Mouse (Mus musculus): ENCODE results near the gene Cenpp.

The Cenpp gene

DNA sequence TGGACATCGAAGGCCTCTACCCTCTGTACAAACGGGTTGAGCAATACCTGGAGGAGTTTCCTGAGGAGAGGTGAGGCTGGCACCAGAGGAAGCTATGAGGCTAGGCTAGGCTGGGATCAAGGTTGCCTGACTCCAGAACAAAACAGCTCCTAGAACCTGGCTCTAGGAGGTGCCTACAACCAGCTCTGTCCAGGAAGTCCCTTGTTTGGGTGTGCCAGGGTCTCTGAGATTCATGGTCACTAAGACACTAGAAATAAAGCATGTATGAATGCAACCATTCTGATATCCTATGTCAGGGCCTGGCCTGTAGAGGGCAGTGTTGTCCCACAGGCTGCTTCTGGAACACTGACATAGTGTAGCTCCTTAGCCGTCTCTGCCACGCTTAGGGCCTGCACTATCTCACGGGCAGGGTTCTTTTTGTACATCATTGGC lies 203.3 kb downstream of the Cenpp start:
- DNase-seq = peak; percentile 90

DNA sequence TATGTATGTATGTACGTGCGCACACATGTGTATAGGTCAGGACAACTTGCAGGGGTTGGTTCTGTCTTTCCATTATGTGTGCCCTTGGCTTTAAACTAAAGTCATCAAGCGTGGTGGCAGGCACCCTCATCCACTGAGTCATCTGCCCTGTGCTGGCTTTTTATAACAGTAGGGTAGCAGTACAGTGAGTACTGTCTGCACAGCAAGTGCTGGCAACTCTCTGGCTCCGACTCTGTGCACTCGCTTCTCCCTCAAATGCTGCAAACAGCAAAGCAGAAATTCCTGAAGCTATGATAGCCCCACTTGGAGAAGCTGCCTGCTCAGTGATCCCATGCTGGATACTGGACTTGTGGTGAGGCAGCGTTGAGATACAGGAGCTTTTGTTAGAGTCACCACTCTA lies 208.1 kb downstream of the Cenpp start:
- no peak for DNase-seq

DNA sequence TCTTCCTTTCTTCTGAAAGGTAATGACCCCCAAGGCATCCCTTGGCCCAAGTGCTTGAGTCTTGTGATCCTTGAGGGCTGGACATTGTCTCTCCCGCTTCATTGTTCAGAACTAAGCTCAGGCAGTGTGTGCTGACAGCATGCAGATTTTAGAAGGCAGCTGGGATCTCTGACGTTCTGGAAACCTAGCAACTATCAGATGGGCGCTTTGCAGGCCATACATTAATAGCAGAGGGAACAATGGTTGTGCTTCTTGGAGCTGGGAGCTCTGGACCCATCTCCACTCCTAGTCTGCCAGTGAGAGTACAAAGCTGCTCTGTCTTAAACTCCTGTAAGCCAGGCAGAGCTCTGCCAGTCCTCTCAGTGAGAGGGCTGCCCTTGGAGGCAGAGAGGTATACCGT lies 216.4 kb downstream of the Cenpp start:
- no peak for DNase-seq

DNA sequence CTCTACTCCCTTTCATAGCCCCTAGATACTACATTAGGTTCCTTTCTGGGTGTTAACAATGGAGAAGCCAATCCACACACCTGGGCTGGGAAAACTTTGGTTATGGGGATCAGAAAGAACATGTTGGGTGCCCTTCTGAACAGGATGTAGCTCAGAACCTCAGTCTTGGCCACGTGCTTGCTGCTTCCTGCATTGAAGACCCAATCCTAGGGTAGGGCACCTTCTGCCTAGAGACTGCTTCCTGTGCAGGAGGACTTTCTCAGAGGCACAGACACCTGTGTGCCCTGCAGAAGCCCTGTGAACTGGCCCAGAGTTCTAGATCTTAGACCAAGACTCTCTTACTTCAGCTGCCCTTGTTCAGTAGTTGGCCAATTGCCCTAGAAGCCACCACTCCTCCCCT lies 216.8 kb downstream of the Cenpp start:
- no peak for DNase-seq

DNA sequence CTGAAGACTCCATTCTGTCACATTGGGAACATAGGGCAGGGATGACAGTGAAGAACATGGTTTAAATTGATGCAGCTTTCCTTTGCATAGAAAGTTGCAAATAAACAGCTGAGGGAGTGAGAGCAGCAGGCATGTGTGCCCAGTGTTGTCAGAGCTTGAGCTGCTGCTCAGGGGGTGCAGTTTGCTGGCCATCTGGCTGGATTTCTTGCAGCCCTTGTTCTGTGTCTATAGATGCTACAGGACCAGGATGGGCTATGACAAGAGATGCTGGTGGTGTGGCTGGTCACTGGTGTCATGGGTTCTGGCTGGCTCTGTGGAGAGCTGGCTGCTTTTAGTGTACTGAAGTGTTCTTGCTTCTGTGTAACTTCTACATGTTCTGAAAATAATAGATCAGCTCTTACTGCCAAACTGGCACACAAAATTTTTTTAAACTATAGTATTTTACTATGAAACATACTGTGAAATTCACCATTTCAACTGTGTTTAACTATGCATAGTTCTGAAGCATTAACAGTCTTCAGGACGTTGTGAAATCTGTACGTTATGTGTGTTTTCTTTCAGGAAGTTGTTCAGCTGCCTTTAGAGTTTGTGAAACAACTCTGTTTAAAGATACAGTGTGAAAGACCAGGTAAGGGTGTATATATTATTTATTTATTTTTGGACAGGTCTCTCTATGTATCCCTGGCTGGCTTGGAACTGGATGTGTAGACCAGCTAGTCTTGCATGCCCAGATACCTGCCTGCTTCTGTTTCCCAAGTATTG lies 219.1 kb downstream of the Cenpp start:
- DNase-seq = no peak

DNA sequence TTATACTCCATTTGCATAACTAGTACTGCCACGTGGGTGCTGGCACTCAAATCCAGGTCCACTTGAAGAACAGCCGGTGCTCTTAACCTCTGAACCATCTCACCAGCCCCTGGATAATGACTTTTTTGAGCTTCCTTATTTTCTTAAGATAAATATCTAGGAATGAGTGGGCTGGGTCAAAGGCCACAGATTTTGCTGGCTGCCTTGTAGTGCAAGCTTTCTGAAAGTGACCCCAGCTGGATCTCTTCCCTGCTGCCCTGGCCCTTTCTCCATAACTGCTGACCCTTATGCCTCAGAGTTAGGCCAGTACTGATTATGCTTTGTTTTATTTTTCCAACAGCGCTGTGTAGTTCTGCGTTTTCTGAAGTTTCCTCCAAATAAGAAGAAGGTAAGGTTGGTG lies 222.1 kb downstream of the Cenpp start:
- DNase-seq = peak; percentile 14

DNA sequence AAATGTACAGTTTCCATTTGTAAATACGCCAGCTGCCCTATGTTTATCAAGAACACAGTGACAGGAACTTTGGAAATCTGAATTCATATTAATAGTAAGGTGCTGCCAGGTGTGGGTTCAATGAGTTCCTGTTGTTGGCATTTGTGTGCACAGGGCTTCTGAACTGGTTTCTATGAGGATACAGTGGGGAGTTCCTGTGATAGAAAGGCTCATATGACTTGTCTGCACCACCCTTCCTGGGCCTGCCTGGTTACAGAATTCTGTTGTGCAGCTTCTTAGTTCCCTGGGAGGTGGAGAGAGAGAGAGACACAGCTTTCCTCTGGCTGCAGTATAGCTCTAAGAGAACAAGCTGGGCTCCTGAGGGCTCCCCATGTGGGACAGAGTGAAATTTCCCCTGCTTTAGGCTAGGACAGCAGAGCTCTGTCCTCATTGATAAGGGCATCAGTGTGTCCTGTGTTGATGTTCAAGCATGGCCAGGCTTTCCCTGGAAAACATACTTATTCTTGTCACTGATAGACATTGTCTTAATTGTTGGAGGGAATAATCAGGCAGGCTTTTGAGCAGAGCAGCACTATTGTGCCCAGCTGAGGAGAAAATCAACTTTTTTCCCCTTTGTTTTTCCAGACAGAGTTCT lies 224.4 kb downstream of the Cenpp start:
- DNase-seq = peak; percentile 17

DNA sequence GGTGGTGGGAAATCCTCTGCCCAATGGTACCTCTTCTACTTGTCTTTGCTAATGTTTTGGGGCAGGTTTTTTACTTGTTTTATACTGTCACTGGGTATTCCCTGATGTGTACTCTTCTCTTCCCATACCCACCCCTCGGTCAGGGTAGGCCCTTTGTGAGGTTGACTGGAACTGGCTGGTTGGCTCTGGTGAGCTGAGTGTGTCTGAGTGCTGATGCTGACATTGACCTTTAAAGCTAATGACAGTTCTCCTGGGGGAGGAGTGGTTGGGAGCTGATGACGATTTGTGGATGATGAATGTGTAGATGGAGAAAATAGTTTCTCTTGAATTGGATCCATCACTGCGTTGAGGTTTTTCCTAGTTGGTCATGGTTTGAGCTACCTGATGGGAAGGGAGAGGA lies 225.8 kb downstream of the Cenpp start:
- DNase-seq = no peak

DNA sequence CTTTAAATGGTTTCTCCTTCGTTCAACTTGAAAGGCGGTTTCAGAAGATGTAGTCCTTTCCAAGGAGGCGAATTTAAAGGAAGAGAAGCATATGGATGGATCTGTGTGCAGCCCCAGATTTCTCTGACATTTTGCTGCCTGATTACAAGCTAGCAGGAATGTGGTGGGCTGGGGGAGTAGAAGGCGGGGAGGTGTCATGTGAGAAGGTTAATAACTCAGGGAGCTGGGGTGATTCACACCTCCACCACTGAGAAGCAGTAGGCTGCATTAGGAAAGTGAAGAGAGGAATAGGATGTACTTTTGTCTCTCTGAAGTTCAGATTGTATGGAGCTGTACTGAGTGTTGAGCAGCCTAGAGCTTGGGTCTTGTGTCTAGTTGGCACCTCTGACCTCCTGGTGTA lies 230.6 kb downstream of the Cenpp start:
- DNase-seq = no peak

DNA sequence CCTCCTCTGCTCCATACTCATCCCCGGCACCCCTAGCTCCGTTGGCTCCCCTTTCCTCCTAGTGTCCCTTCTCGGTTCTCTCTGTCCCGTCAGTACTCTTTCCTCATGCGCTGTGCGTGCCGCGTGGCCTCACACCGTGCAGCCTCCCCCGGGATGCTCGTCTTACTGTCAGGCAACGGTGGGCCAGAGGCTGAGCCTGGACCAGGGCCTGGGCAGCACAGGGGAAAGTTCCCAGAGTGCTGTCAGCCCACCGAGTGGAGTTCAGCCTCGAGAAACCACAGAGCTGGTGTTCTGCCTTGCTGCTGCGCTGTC lies 231.0 kb downstream of the Cenpp start:
- DNase-seq = peak; percentile 4

DNA sequence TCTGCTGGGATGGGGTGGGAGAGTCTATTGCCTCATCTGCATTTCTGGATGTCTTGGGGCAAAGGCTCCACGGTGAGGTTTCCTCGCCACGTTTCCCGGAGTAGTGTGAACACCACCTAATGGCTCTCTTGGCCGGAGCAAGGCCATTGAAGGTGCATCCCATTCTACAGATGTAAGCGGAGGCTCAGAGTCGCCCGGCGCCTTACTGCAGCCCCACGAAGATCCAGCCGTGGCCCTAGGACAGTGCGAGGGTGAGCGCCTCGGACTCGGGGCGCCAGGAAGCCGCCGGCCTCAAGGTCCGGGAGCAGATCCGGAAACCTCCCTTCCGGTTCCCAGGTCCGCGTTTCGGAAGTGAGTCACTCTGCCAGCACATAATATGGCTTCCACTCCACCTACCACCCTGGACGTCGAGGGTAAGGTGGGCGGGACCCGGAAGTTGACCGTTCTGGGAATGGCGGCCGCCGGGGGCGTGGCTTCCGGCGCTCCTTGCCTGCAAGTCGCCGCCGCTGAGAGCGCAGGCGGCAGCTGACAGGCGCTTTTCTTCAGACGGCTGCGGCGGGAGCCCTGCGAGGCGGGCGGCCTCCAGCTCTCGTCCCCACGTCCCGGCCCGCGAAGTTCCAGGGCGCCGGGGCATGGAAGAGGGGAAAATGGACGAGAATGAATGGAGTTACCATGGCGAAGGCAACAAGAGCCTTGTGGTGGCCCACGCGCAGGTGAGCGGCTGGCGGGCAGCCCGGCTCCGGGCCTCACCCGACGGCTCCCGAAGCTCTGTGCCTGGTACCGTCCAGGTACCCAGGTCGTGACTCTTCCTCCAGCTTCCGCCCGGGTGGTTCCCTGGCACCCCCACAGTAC lies 231.6 kb downstream of the Cenpp start, which contains the start of gene Ippk:
TSS of gene Ippk (plus strand) at position 496 of the 852 bp plus-strand sequence.
- DNase-seq = peak; percentile 98

Measured in lung, postnatal 14 days (tissue).